Mouse (Mus musculus) embryonic facial prominence, embryonic 13.5 days (tissue): ENCODE measurements at regions not wholly inside any gene's neighbourhood (a gene's known extent, or its start where the extent isn't known, plus 50 kb on each side); places are given as distances from the start of the nearest gene placed in this dataset.

ENCODE experiments used
- ATAC-seq: fragments of 200-750 bp; cut with Nextera tagmentation; 2 replicates; pipeline ENCODE4 v1.8.0; 2017; ENCODE audit warnings: low read depth; ENCODE audit not compliant: insufficient number of reproducible peaks, insufficient read depth, low FRiP score, low TSS enrichment
- H3K27ac ChIP-seq: fragments of 300-500 bp; sonication (generic); 2 replicates; pipeline ENCODE4 v1.5.1; 2015; ENCODE audit warnings: moderate library complexity, mild to moderate bottlenecking, inconsistent platforms
- H3K27me3 ChIP-seq: fragments of 300-500 bp; sonication (generic); 2 replicates; pipeline ENCODE4 v1.6.1; 2015; ENCODE audit warnings: mild to moderate bottlenecking, inconsistent platforms
- H3K36me3 ChIP-seq: fragments of 300-500 bp; sonication (generic); 2 replicates; pipeline ENCODE4 v1.6.1; 2015; ENCODE audit warnings: mild to moderate bottlenecking, inconsistent platforms
- H3K4me1 ChIP-seq: fragments of 300-500 bp; sonication (generic); 2 replicates; pipeline ENCODE4 v1.6.1; 2015; ENCODE audit warnings: inconsistent platforms
- H3K4me2 ChIP-seq: fragments of 300-500 bp; sonication (generic); 2 replicates; pipeline ENCODE4 v1.6.1; 2015; ENCODE audit warnings: moderate library complexity, mild to moderate bottlenecking, inconsistent platforms
- H3K4me3 ChIP-seq: fragments of 300-500 bp; sonication (generic); 2 replicates; pipeline ENCODE4 v1.5.1; 2015; ENCODE audit warnings: mild to moderate bottlenecking, inconsistent platforms
- H3K9ac ChIP-seq: fragments of 300-500 bp; sonication (generic); 2 replicates; pipeline ENCODE4 v1.6.1; 2015; ENCODE audit warnings: mild to moderate bottlenecking, inconsistent platforms
- H3K9me3 ChIP-seq: fragments of 300-500 bp; sonication (generic); 2 replicates; pipeline ENCODE4 v1.6.1; 2016; ENCODE audit warnings: inconsistent platforms
- WGBS: fragments of 180-500 bp; shearing (Covaris S2); methylation state at CpG from one replicate; pipeline ENCODE4 v1.1.7; 2015; ENCODE audit warnings: mixed read lengths; 5-methylcytosine and 5-hydroxymethylcytosine counted together

DNA sequence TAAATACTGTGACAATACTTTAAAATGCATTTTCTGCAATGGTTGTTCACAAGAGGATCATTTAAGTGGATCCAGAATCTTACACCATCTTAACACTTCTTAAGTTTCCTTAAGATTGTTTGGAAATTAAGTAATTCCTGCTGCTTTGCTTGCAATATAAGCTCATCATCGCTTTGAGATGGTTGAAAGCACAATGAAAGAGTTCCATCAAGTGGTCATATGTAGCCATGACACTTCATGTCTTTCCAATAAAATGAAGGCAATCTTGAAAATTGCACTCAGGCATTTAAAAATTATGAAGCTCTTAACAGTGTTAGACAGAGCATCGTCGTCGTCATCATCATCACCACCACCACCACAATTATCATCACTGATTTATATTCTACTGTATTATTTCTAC, 223.8 kb downstream of the Lipi start:
- H3K27me3 ChIP-seq, result no peaks in the 10 kb centered on the region
- no peak overlapping the region for H3K4me3 ChIP-seq
- 64% methylated on average over 4 of the region's 4 CpGs for WGBS
- H3K4me1 ChIP-seq, result no peaks in the 10 kb centered on the region
- no peaks in the 10 kb centered on the region for H3K9me3 ChIP-seq
- no peak overlapping the region for H3K4me2 ChIP-seq
- H3K27ac ChIP-seq, result no peak overlapping the region
- H3K36me3 ChIP-seq, result no peaks in the 10 kb centered on the region
- H3K9ac ChIP-seq, result no peak overlapping the region
- no peak for ATAC-seq

DNA sequence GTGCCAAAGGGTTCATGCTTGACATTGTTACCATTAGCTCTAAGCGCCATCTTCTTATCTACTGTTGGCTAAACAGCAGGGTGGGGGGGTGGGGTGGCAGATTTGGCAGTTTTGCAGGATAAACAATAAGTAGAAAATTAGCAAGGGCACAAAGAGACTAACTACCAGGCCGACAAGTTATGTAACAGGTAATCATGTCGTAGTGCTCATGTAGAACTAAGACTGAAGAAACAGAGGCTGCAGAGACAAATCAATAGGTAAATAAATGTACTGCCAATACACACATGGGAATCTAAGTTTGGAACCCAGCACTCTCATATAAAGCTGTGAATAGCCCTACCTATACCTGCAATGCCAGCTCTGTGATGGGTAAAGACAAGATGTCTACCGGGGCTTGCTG, 225.1 kb downstream of the Lipi start:
- Histone ChIP-seq H3K36me3 (no peaks in the 10 kb centered on the region), H3K9me3 (no peaks in the 10 kb centered on the region), H3K4me3 (no peak overlapping the region), H3K4me2 (no peak overlapping the region), H3K4me1 (no peaks in the 10 kb centered on the region), H3K9ac (no peak overlapping the region), H3K27ac (no peak overlapping the region), H3K27me3 (no peaks in the 10 kb centered on the region)
- ATAC-seq, result no peak
- 93% methylated on average over 4 of the region's 4 CpGs for WGBS

DNA sequence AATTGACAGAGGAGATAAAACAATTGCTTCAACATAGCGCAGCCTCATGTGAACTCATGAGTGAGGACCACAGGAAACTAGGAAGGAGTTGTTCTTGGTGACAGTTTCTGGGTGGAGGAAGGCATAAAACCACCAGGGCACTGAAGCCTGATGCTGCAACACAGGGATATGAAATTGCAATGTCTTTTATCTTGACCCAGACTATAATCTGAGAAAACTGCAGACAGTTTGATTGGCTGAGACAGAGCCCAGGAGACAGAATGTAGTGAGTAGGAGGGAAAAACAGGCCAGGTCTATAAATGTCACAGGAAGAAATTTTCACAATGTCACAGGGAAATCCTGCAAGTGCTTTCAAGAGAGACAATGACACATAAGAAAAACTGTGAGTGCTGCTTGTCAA, 232.5 kb downstream of the Lipi start:
- no peak for ATAC-seq
- no peaks in the 10 kb centered on the region for H3K4me1 ChIP-seq
- H3K4me3 ChIP-seq, result no peak overlapping the region
- H3K9ac ChIP-seq, result no peak overlapping the region
- no peak overlapping the region for H3K4me2 ChIP-seq
- H3K27me3 ChIP-seq, result no peaks in the 10 kb centered on the region
- WGBS, result 94% methylated on average over 1 of the region's 1 CpGs
- H3K36me3 ChIP-seq, result no peaks in the 10 kb centered on the region
- H3K9me3 ChIP-seq, result no peaks in the 10 kb centered on the region
- H3K27ac ChIP-seq, result no peak overlapping the region

DNA sequence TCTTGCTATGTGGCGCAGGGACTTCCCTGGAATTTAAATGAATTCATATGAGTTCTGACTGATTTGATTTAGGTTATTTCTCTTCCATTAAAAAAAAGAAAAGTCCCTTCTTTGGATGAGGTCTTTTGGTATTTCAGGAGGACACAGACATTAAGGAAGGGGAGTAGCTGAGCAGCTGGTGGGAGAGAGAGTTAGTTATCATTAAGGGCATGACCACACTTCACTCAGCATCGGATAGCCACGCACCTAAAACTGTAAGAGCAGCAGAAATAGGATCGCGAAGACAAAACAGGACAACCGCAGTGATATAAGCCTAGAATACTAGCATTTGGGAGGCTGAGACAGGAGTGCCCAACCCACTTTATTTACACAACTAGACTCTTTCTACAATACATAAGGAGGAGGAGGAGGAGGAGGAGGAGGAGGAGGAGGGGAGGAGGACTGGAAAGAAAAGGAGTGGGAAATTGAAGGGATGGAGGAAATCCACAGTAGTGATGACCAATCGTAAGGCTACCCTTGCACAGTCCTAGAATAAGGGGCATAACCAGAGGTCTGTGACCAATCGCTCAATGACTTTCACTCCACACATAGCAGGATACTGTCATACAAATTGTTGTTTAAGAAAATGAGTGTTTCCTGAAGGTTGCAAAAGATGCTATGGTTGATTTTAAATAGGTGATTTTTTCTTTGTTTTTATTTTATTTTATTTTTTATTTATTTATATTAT, 241.5 kb downstream of the Lipi start:
- H3K4me1 ChIP-seq, result peaks cover 3% of the 10 kb centered on the region; the same call in 1 of the 2 replicates
- H3K4me2 ChIP-seq, result no peak overlapping the region
- WGBS, result 63% methylated on average over 8 of the region's 8 CpGs

DNA sequence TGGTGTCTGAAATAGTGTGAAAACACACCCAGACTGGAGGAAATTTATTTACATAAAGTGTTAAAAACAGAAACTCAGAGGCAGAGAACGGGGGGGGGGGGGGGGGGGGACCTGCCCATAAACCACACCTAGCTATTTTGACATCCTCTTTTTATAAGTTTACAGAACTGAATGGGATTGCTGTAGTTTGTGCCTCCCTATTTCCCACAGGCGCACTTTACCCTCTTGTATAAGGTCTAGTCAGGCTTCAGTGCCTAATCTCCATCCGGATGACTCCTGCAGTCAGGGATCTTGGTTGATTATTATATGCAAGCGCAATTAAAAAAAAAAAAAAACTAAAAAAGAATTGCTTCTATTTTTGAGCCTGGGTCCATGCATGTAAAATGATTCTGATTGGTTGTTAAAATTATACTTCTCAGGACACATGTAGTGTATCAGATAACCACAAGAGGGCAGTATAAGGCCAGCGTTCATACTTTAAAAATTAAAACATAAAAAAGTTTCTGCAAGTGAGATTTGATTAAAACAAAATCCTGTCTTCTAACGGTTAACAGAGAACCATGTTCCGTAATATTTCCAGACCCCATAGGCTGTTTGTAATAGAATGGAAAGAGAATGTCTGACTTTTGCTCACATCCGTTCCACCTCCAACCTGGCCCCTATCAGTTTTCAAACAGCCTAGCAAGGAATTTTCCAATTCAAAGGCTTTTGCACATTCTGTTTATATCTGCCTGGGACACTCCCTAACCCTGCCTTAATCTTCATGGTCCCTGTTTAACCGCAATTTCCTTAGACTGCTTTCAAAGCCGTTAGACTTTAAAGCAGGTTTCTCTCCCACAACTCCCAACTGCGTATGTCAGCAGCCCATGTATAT, 242.6 kb downstream of the Lipi start:
- Histone ChIP-seq H3K4me1 (peaks cover 3% of the 10 kb centered on the region; the same call in 1 of the 2 replicates), H3K27me3 (no peaks in the 10 kb centered on the region), H3K4me3 (peak overlapping the region; percentile 6; the same call in 1 of the 2 replicates), H3K27ac (no peak overlapping the region), H3K9me3 (no peaks in the 10 kb centered on the region), H3K36me3 (no peaks in the 10 kb centered on the region), H3K4me2 (peak overlapping the region; percentile 43), H3K9ac (no peak overlapping the region)
- ATAC-seq, result no peak
- 24% methylated on average over 10 of the region's 11 CpGs for WGBS

More for the DNA sequence above, 241.5 kb downstream of the Lipi start:
- Histone ChIP-seq H3K9me3 (no peaks in the 10 kb centered on the region), H3K36me3 (no peaks in the 10 kb centered on the region), H3K27me3 (no peaks in the 10 kb centered on the region), H3K27ac (no peak overlapping the region), H3K9ac (no peak overlapping the region), H3K4me3 (no peak overlapping the region)
- no peak for ATAC-seq

DNA sequence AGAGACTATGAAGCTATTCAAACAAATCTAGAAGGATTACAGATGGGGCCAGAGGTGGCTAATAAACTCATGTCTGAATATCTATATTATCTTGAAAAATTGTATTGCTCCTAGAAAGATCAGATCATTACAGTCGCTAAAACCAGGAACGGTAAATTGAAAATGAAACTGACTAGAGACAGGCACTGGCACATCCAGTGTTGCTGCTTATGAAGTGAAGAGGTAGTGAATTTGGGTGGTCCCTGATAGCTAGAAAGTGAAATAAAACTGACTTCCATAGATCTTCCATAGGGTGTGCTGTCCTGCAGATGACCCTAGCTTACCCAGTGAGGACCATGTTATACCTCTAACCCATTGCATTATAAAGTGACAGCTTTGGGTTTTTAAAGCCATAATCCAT, 251.6 kb downstream of the Lipi start:
- Histone ChIP-seq H3K27ac (no peak overlapping the region), H3K27me3 (no peaks in the 10 kb centered on the region), H3K4me3 (no peak overlapping the region), H3K9me3 (no peaks in the 10 kb centered on the region), H3K4me2 (no peak overlapping the region), H3K36me3 (no peaks in the 10 kb centered on the region), H3K9ac (no peak overlapping the region), H3K4me1 (no peaks in the 10 kb centered on the region)
- 87% methylated on average over 2 of the region's 2 CpGs for WGBS
- no peak for ATAC-seq

DNA sequence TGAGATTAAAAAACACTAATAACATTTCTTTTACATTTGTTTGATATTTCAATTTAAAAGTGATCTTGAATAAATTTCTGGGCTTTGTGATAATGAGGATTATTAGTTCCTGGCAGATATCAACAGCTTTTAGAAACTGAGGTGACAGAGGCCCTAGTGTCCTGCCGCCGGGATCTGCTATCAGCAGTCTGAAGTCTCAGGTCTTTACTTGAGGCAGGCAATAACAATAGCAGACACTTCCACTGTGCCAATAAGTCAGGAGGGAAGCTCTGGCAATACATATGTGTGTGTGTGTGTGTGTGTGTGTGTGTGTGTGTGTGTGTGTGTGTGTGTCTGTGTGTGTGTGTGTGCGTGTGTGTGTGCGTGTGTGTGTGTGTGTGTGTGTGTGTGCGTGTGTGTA, 252.1 kb downstream of the Lipi start:
- 76% methylated on average over 5 of the region's 5 CpGs for WGBS
- ATAC-seq, result no peak
- no peaks in the 10 kb centered on the region for H3K9me3 ChIP-seq

DNA sequence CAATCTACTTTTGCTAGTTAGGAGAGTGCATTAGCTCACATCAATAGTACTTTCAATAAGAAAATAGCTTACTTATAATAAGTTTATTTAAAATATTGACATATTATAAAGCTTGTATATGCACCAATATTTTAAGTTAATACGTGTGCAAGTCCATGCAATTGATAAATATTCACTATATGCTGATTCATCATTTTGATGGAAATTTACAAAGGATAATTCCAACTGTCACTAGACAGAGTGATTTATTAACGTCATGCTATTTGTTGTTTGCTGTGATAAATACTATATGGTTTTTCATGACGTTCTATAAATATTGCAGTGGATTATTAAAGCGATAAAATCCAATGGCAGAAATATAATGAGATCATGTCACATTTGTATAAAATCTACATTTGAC, 253.0 kb downstream of the Lipi start:
- H3K4me1 ChIP-seq, result no peaks in the 10 kb centered on the region
- H3K9ac ChIP-seq, result no peak overlapping the region
- H3K9me3 ChIP-seq, result no peaks in the 10 kb centered on the region
- H3K36me3 ChIP-seq, result no peaks in the 10 kb centered on the region
- no peak for ATAC-seq
- no peak overlapping the region for H3K27ac ChIP-seq
- H3K4me3 ChIP-seq, result no peak overlapping the region
- no peak overlapping the region for H3K4me2 ChIP-seq
- no peaks in the 10 kb centered on the region for H3K27me3 ChIP-seq
- WGBS, result 93% methylated on average over 4 of the region's 4 CpGs

More for the DNA sequence above, 252.1 kb downstream of the Lipi start:
- H3K27me3 ChIP-seq, result no peaks in the 10 kb centered on the region
- H3K4me2 ChIP-seq, result no peak overlapping the region
- no peak overlapping the region for H3K27ac ChIP-seq
- no peak overlapping the region for H3K4me3 ChIP-seq
- H3K36me3 ChIP-seq, result no peaks in the 10 kb centered on the region
- H3K4me1 ChIP-seq, result no peaks in the 10 kb centered on the region
- no peak overlapping the region for H3K9ac ChIP-seq

DNA sequence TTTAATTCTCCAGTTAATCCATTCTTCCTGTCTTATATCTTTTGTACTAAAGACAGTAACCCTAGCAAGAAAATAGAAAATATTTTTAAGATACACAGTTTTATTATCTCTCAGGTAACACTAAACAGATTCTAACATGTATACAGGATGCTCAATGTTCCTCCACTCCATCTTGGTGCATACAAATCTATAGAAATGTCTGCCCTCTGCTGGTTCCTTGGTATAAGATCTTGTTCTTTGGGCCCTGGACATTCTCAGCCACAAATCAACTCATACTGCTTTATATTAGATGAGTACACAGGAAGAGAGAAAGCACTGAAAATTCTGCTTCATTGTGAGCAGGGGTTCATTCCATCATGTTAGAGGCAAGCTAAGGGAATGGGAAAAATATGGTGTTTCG, 260.6 kb downstream of the Lipi start:
- Histone ChIP-seq H3K9me3 (no peaks in the 10 kb centered on the region), H3K27me3 (no peaks in the 10 kb centered on the region), H3K4me3 (no peak overlapping the region), H3K36me3 (no peaks in the 10 kb centered on the region), H3K4me2 (no peak overlapping the region), H3K27ac (no peak overlapping the region), H3K9ac (no peak overlapping the region), H3K4me1 (no peaks in the 10 kb centered on the region)
- no peak for ATAC-seq
- 77% methylated on average over 1 of the region's 1 CpGs for WGBS

DNA sequence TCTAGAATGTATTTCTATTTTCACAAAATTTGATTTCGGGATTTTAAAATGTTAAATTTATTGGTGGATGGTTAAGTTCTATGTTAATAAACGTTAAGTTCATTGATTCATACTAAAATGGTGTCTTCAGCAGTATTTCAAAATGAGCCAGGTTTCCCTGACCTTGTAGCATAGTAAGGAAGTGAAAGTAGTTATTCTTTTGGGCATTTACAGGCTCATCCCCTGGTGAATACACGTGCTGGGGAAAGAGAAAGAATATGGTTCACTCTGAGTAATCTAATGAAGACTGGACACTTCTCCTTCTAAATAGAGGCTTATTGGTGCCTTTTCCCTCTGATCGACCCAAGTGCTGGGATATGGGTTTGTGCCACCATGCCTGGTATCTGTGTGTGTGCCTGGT, 281.1 kb downstream of the Lipi start:
- no peak for ATAC-seq
- H3K4me2 ChIP-seq, result no peak overlapping the region
- no peak overlapping the region for H3K4me3 ChIP-seq
- H3K27me3 ChIP-seq, result no peaks in the 10 kb centered on the region
- no peaks in the 10 kb centered on the region for H3K4me1 ChIP-seq
- H3K9ac ChIP-seq, result no peak overlapping the region
- H3K36me3 ChIP-seq, result no peaks in the 10 kb centered on the region
- 82% methylated on average over 4 of the region's 4 CpGs for WGBS
- H3K27ac ChIP-seq, result no peak overlapping the region
- no peaks in the 10 kb centered on the region for H3K9me3 ChIP-seq

DNA sequence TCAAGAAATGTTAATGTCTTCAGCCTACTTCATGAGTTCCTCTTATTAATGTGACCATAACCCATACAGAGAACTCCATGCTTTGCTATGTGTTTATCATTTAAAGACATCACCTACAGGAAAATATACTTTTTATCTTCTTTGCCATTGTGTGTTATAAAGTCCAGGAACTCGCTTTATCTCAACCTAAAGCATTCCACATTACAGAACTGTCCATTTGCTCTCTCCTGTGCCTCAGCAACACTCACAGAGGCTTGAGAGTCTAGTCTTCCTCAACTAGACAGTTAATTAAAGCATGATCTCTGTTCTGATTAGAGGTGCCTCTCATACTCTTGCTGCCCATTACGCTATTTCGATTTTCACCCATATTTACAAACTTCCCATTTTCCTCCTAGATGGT, 288.4 kb downstream of the Lipi start:
- no peak overlapping the region for H3K9ac ChIP-seq
- H3K4me1 ChIP-seq, result no peaks in the 10 kb centered on the region
- 90% methylated on average over 3 of the region's 3 CpGs for WGBS
- ATAC-seq, result no peak
- H3K9me3 ChIP-seq, result no peaks in the 10 kb centered on the region
- H3K27ac ChIP-seq, result no peak overlapping the region
- H3K27me3 ChIP-seq, result no peaks in the 10 kb centered on the region
- no peak overlapping the region for H3K4me3 ChIP-seq
- no peaks in the 10 kb centered on the region for H3K36me3 ChIP-seq
- H3K4me2 ChIP-seq, result no peak overlapping the region
